Mouse (Mus musculus) G1E-ER4 (cell line): ENCODE measurements at regions not wholly inside any gene's neighbourhood (a gene's known extent, or its start where the extent isn't known, plus 50 kb on each side); places are given as distances from the start of the nearest gene placed in this dataset.

ENCODE experiments used
- GATA1 ChIP-seq: IDR thresholded peaks from one replicate; pipeline ENCODE4 v1.8.0; 2012; ENCODE audit warnings: low read length, inconsistent platforms

GRCm38 (mm10) chr16:93461406-93462285 lies 142.2 kb downstream of the Setd4 start:
- TF ChIP-seq GATA1: no peak

GRCm38 (mm10) chr16:93459497-93460240 lies 144.2 kb downstream of the Setd4 start:
- TF ChIP-seq GATA1: no peak

GRCm38 (mm10) chr16:93458598-93459496 lies 145.0 kb downstream of the Setd4 start:
- TF ChIP-seq GATA1: no peak

GRCm38 (mm10) chr16:93458011-93458585 lies 145.8 kb downstream of the Setd4 start:
- no peak for TF ChIP-seq GATA1

- TF ChIP-seq GATA1: no peak
These were observed 147.0 kb downstream of the Setd4 start for GRCm38 (mm10) chr16:93456706-93457425.

GRCm38 (mm10) chr16:93454080-93454997 lies 149.5 kb downstream of the Setd4 start:
- no peak for TF ChIP-seq GATA1

GRCm38 (mm10) chr16:93453056-93453455 lies 150.8 kb downstream of the Setd4 start:
- no peak for TF ChIP-seq GATA1

GRCm38 (mm10) chr16:93450896-93451295 lies 153.0 kb downstream of the Setd4 start:
- TF ChIP-seq GATA1: no peak

- no peak for TF ChIP-seq GATA1
These were observed 153.9 kb downstream of the Setd4 start for GRCm38 (mm10) chr16:93449925-93450324.

GRCm38 (mm10) chr16:93448124-93448523 lies 155.7 kb downstream of the Setd4 start:
- TF ChIP-seq GATA1: no peak

- no peak for TF ChIP-seq GATA1
These were observed 156.9 kb downstream of the Setd4 start for GRCm38 (mm10) chr16:93446970-93447369.

GRCm38 (mm10) chr16:93446206-93446605 lies 157.7 kb downstream of the Setd4 start:
- TF ChIP-seq GATA1: no peak

- TF ChIP-seq GATA1: no peak
These were observed 161.0 kb downstream of the Setd4 start for GRCm38 (mm10) chr16:93442837-93443236.
